Mouse (Mus musculus): ENCODE data around the gene Prima1. TPM values are rescaled to one million over a fixed set of nuclear protein-coding genes. Genes with fewer than 3 reads are reported as not detected.

Prima1 gene
- polyA plus RNA-seq, 2 experiments = 0.48 to 1.6 TPM

DNA sequence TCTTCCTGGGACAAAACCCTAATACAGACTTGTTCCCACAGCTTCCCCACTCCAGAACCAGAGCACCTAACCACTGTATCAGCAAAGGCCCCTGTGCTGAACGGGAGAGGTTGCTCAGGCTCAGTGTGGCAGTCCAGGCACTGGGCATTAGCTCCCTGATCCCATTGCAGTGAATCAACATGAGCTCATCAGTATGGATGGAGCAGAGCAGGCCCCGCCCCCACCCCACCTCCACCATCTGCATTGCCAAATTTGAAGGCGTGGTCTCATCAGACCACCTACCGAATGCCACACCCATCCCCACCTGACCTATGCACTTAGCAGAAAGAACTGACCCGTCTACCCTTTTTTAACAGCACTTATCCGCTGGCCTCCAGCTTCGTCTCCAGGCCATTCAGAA lies 58.9 kb downstream of the Prima1 start:
- WGBS = 11% methylated on average over 7 of the region's 7 CpGs
- H3K4me3 ChIP-seq (replicated peaks; ENCODE audit: low read length) = no peak overlapping the region
- TF ChIP-seq POLR2A (IDR thresholded peaks at IDR 0.05; ENCODE audit: borderline replicate concordance, extremely low read depth, insufficient read depth, insufficient read length) = no peak

DNA sequence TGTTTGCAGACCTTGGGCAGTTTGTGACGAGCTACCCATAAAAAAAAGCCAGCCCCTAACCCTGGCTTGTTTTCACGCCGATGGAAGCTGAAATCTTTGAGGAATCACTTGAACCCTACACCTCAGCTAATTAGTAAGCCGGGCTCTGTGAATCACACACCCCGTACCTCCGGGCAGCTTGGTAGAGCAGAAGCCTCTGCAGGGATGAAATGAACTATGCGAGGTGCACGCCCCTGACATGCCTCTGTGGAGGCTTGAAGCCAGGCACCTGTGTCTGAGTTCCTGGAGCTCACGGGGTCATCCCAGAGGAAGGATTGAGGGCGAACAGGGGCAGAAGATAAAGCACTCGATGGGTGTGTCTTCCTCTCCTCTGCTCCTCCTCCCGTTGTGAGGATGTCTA lies 73.1 kb downstream of the Prima1 start:
- H3K4me1 ChIP-seq (ENCODE audit: control insufficient read depth, insufficient read depth, low read length) = peaks cover 4% of the 10 kb centered on the region; the same call in 1 of the 2 replicates
- H3K4me2 ChIP-seq (replicated peaks; ENCODE audit: low read depth, low read length, severe bottlenecking) = no peak overlapping the region
- no peak for DNase-seq (ENCODE audit: low spot score)
- no peak for TF ChIP-seq POLR2A (IDR thresholded peaks at IDR 0.05; ENCODE audit: borderline replicate concordance, extremely low read depth, insufficient read depth, insufficient read length)
- H3K36me3 ChIP-seq (ENCODE audit: control insufficient read depth, insufficient read depth, low read length) = no peaks in the 10 kb centered on the region
- H3K4me3 ChIP-seq (replicated peaks; ENCODE audit: low read length) = no peak overlapping the region
- WGBS = 59% methylated on average over 12 of the region's 12 CpGs
- H3K9ac ChIP-seq (ENCODE audit: low read depth, low read length, severe bottlenecking) = no peak overlapping the region
- H3K27me3 ChIP-seq (ENCODE audit: control insufficient read depth, insufficient read depth, low read length) = no peaks in the 10 kb centered on the region
- ATAC-seq (ENCODE audit: low FRiP score, low read depth) = no peak
- no peak overlapping the region for H3K27ac ChIP-seq (replicated peaks; ENCODE audit: low read depth, low read length)
- H3K9me3 ChIP-seq (ENCODE audit: control insufficient read depth, low read length) = no peaks in the 10 kb centered on the region

More for the DNA sequence above, 58.9 kb downstream of the Prima1 start:
- no peak for ATAC-seq (ENCODE audit: low FRiP score, low read depth)
- no peak for DNase-seq (ENCODE audit: low spot score)
- H3K4me2 ChIP-seq (replicated peaks; ENCODE audit: low read depth, low read length, severe bottlenecking) = no peak overlapping the region
- H3K4me1 ChIP-seq (ENCODE audit: control insufficient read depth, insufficient read depth, low read length) = no peaks in the 10 kb centered on the region
- H3K9ac ChIP-seq (ENCODE audit: low read depth, low read length, severe bottlenecking) = no peak overlapping the region
- no peaks in the 10 kb centered on the region for H3K27me3 ChIP-seq (ENCODE audit: control insufficient read depth, insufficient read depth, low read length)
- H3K9me3 ChIP-seq (ENCODE audit: control insufficient read depth, low read length) = no peaks in the 10 kb centered on the region
- no peaks in the 10 kb centered on the region for H3K36me3 ChIP-seq (ENCODE audit: control insufficient read depth, insufficient read depth, low read length)
- no peak overlapping the region for H3K27ac ChIP-seq (replicated peaks; ENCODE audit: low read depth, low read length)

DNA sequence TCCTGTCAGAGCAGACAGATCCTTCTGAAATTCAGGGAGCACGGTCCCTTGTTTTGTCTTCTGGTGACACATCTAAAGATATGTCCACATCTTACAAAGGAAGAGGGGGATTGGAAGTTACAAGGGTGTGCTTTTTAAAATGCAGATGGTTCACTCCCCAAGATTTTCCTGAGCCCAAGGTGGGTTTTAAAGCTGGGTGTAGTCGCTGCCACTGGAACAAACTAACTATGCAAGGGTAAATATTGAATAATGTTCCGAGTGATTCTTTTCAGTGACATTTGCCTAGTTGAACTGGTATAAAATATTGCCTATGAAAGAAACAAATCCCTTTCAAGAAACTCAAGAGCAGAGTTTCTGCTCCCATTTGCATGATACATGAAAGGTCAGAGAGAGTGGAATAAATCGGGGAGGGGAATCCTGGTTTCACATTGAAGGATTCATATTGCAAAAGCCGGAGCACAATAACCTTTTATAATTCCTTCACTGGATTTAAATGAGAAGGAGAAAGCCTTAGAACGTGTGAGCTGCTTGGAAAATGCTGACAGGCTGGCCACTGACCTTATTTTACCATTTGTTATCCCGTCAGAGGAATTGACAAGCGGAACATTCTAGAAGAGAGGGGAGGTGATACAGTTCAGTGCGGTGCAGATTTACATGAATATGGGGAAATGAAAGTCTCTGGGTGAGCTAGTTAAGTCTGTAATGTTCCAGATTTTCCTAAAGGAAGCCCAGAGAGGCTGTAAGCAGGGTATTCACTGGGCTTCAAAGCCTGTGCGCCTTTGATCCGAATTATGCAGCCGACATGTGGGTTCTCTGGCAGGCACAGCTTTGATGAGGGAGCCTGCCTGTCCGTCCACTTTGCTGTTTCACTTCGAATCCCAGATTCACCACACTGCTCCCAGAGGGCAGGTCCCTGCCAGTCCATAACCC lies 77.6 kb downstream of the Prima1 start:
- TF ChIP-seq POLR2A (IDR thresholded peaks at IDR 0.05; ENCODE audit: borderline replicate concordance, extremely low read depth, insufficient read depth, insufficient read length) = no peak
- H3K36me3 ChIP-seq (ENCODE audit: control insufficient read depth, insufficient read depth, low read length) = no peaks in the 10 kb centered on the region
- no peak overlapping the region for H3K4me2 ChIP-seq (replicated peaks; ENCODE audit: low read depth, low read length, severe bottlenecking)
- no peaks in the 10 kb centered on the region for H3K27me3 ChIP-seq (ENCODE audit: control insufficient read depth, insufficient read depth, low read length)
- ATAC-seq (ENCODE audit: low FRiP score, low read depth) (no peak), DNase-seq (ENCODE audit: low spot score) (no peak)
- H3K9ac ChIP-seq (ENCODE audit: low read depth, low read length, severe bottlenecking) = no peak overlapping the region
- no peaks in the 10 kb centered on the region for H3K9me3 ChIP-seq (ENCODE audit: control insufficient read depth, low read length)
- WGBS = 46% methylated on average over 14 of the region's 14 CpGs
- H3K4me3 ChIP-seq (replicated peaks; ENCODE audit: low read length) = no peak overlapping the region
- H3K4me1 ChIP-seq (ENCODE audit: control insufficient read depth, insufficient read depth, low read length) = peaks cover 4% of the 10 kb centered on the region; the same call in 1 of the 2 replicates
- H3K27ac ChIP-seq (replicated peaks; ENCODE audit: low read depth, low read length) = no peak overlapping the region

DNA sequence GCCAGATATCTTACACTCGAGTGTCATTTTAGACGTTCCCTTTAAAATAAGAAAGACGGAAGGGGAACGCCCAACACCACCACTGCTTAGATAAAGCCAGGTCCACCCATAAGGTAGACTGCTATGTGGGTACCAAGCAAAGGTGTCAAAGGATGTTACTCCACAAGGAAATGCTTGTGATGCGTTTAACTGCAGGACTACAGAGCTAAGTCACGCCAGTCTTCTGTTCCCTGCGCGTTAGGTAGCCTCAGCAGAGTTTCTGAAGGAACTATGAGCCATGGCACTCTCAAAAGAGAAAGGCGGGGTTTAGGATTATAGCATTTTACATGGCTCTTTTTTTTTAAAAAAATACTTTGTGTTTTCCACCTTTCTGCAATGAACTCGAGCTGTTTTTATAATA lies 78.4 kb downstream of the Prima1 start:
- H3K9me3 ChIP-seq (ENCODE audit: control insufficient read depth, low read length) = no peaks in the 10 kb centered on the region
- no peak overlapping the region for H3K4me3 ChIP-seq (replicated peaks; ENCODE audit: low read length)
- no peaks in the 10 kb centered on the region for H3K36me3 ChIP-seq (ENCODE audit: control insufficient read depth, insufficient read depth, low read length)
- no peak overlapping the region for H3K4me2 ChIP-seq (replicated peaks; ENCODE audit: low read depth, low read length, severe bottlenecking)
- no peak for TF ChIP-seq POLR2A (IDR thresholded peaks at IDR 0.05; ENCODE audit: borderline replicate concordance, extremely low read depth, insufficient read depth, insufficient read length)
- no peak overlapping the region for H3K27ac ChIP-seq (replicated peaks; ENCODE audit: low read depth, low read length)
- 80% methylated on average over 10 of the region's 10 CpGs for WGBS
- ATAC-seq (ENCODE audit: low FRiP score, low read depth) (no peak), DNase-seq (ENCODE audit: low spot score) (no peak)
- peaks cover 4% of the 10 kb centered on the region; the same call in 1 of the 2 replicates for H3K4me1 ChIP-seq (ENCODE audit: control insufficient read depth, insufficient read depth, low read length)
- no peaks in the 10 kb centered on the region for H3K27me3 ChIP-seq (ENCODE audit: control insufficient read depth, insufficient read depth, low read length)
- no peak overlapping the region for H3K9ac ChIP-seq (ENCODE audit: low read depth, low read length, severe bottlenecking)

DNA sequence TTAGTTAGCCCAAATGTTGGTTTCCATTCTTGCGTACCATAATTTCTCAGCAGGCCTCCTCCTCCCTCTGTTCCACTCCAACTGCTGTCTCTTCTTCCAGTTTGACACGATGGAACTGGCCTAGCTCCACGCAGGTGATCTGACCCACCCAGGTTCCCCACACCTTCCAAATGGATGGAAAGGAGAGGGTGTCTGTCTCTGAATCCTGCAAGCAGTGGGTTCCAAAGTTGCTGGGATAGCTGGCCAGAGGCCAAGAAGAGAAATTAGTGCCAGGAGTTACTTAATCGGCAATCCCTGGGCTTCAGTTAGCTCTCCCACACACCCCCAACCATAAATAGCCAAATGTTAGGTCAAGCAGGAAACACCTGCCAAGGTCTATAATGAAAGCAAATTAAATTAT lies 81.2 kb downstream of the Prima1 start:
- Histone ChIP-seq H3K4me2 (replicated peaks; ENCODE audit: low read depth, low read length, severe bottlenecking) (no peak overlapping the region), H3K9me3 (ENCODE audit: control insufficient read depth, low read length) (no peaks in the 10 kb centered on the region), H3K36me3 (ENCODE audit: control insufficient read depth, insufficient read depth, low read length) (no peaks in the 10 kb centered on the region), H3K27me3 (ENCODE audit: control insufficient read depth, insufficient read depth, low read length) (no peaks in the 10 kb centered on the region), H3K27ac (replicated peaks; ENCODE audit: low read depth, low read length) (no peak overlapping the region), H3K9ac (ENCODE audit: low read depth, low read length, severe bottlenecking) (no peak overlapping the region), H3K4me1 (ENCODE audit: control insufficient read depth, insufficient read depth, low read length) (peaks cover 4% of the 10 kb centered on the region; the same call in 1 of the 2 replicates), H3K4me3 (replicated peaks; ENCODE audit: low read length) (no peak overlapping the region)
- 62% methylated on average over 4 of the region's 4 CpGs for WGBS
- DNase-seq (ENCODE audit: low spot score) (no peak), ATAC-seq (ENCODE audit: low FRiP score, low read depth) (no peak)
- no peak for TF ChIP-seq POLR2A (IDR thresholded peaks at IDR 0.05; ENCODE audit: borderline replicate concordance, extremely low read depth, insufficient read depth, insufficient read length)
